Mouse (Mus musculus) stomach, embryonic 15.5 days (tissue): Measurements from ENCODE around the gene Map3k3. TPM values are rescaled to one million over a fixed set of nuclear protein-coding genes. Genes with fewer than 3 reads are reported as not detected.
A peak's percentile ranks its signal among the peaks of the same experiment; 100 is the strongest.
"Not testable (repeated sequence)": the region's sequence is repeated elsewhere in the genome, so short reads cannot be mapped to it uniquely, and the experiment has no call there.

Experiments used
- ATAC-seq: fragments of 200-750 bp; cut with Nextera tagmentation; 2 replicates; pipeline ENCODE4 v1.8.0; 2017; ENCODE audit warnings: low read depth, moderate number of reproducible peaks, moderate TSS enrichment; ENCODE audit not compliant: insufficient read depth, low FRiP score
- H3K27ac ChIP-seq: fragments of 300-500 bp; sonication (generic); 2 replicates; pipeline ENCODE4 v1.5.1; 2015; ENCODE audit warnings: mild to moderate bottlenecking, inconsistent platforms
- H3K27me3 ChIP-seq: fragments of 300-500 bp; sonication (generic); replicated peaks from 2 replicates; pipeline ENCODE4 v1.6.1; 2015; ENCODE audit warnings: inconsistent platforms
- H3K36me3 ChIP-seq: fragments of 300-500 bp; sonication (generic); 2 replicates; pipeline ENCODE4 v1.6.1; 2015; ENCODE audit warnings: inconsistent platforms
- H3K4me1 ChIP-seq: fragments of 300-500 bp; sonication (generic); 2 replicates; pipeline ENCODE4 v1.6.1; 2015; ENCODE audit warnings: inconsistent platforms
- H3K4me2 ChIP-seq: fragments of 300-500 bp; sonication (generic); 2 replicates; pipeline ENCODE4 v1.6.1; 2015; ENCODE audit warnings: mild to moderate bottlenecking, inconsistent platforms
- H3K4me3 ChIP-seq: fragments of 300-500 bp; sonication (generic); replicated peaks from 2 replicates; pipeline ENCODE4 v1.5.1; 2015; ENCODE audit warnings: inconsistent platforms
- H3K9ac ChIP-seq: fragments of 300-500 bp; sonication (generic); 2 replicates; pipeline ENCODE4 v1.6.1; 2015; ENCODE audit warnings: inconsistent platforms
- H3K9me3 ChIP-seq: fragments of 300-500 bp; sonication (generic); 2 replicates; pipeline ENCODE4 v1.6.1; 2016; ENCODE audit warnings: inconsistent platforms
- WGBS: fragments of 180-500 bp; shearing (Covaris S2); methylation state at CpG from one replicate; pipeline ENCODE4 v1.1.7; 2015; 5-methylcytosine and 5-hydroxymethylcytosine counted together
- polyA plus RNA-seq: library from polyadenylated mRNA; unstranded; fragments of >200 nt; fragmentation: Nextera tagmentation; extraction: Ambion mirVana; gene quantifications from 2 replicates; pipeline ENCODE4 v1.2.1, GENCODE M21; 2015

Map3k3 gene
- polyA plus RNA-seq, 1 experiment from 2014 or later = 19.5 TPM

- Histone ChIP-seq H3K4me3 (no peak overlapping the region), H3K9ac (no peak overlapping the region), H3K4me1 (no peaks in the 10 kb centered on the region), H3K27ac (no peak overlapping the region), H3K36me3 (peaks cover 53% of the 10 kb centered on the region), H3K9me3 (no peaks in the 10 kb centered on the region), H3K27me3 (no peaks in the 10 kb centered on the region), H3K4me2 (no peak overlapping the region)
- WGBS = 86% methylated on average over 8 of the region's 8 CpGs
- ATAC-seq = no peak; the same call in 1 of the 2 replicates
These were observed 27.5 kb upstream of the Map3k3 start for GRCm38 (mm10) chr11:106056819-106057491.

- Histone ChIP-seq H3K9ac (no peak overlapping the region), H3K27ac (no peak overlapping the region), H3K4me2 (no peak overlapping the region), H3K36me3 (peaks cover 44% of the 10 kb centered on the region), H3K27me3 (no peaks in the 10 kb centered on the region), H3K9me3 (no peaks in the 10 kb centered on the region), H3K4me1 (no peaks in the 10 kb centered on the region), H3K4me3 (no peak overlapping the region)
- WGBS = 80% methylated on average over 8 of the region's 8 CpGs
- ATAC-seq = no peak
These were observed 26.4 kb upstream of the Map3k3 start for GRCm38 (mm10) chr11:106058020-106058419.

GRCm38 (mm10) chr11:106060549-106060948 lies 23.9 kb upstream of the Map3k3 start:
- H3K9ac ChIP-seq = no peak overlapping the region
- H3K27me3 ChIP-seq = no peaks in the 10 kb centered on the region
- no peak for ATAC-seq
- H3K9me3 ChIP-seq = no peaks in the 10 kb centered on the region
- no peak overlapping the region for H3K4me3 ChIP-seq
- H3K27ac ChIP-seq = no peak overlapping the region
- peaks cover 32% of the 10 kb centered on the region for H3K36me3 ChIP-seq
- H3K4me1 ChIP-seq = no peaks in the 10 kb centered on the region
- WGBS = 85% methylated on average over 1 of the region's 1 CpGs
- H3K4me2 ChIP-seq = no peak overlapping the region

- H3K36me3 ChIP-seq = peaks cover 26% of the 10 kb centered on the region
- no peak overlapping the region for H3K4me2 ChIP-seq
- no peaks in the 10 kb centered on the region for H3K27me3 ChIP-seq
- H3K9ac ChIP-seq = no peak overlapping the region
- H3K27ac ChIP-seq = no peak overlapping the region
- H3K9me3 ChIP-seq = no peaks in the 10 kb centered on the region
- ATAC-seq = no peak
- WGBS = 82% methylated on average over 1 of the region's 1 CpGs
- no peaks in the 10 kb centered on the region for H3K4me1 ChIP-seq
- no peak overlapping the region for H3K4me3 ChIP-seq
These were observed 23.1 kb upstream of the Map3k3 start for GRCm38 (mm10) chr11:106061311-106061710.

- Histone ChIP-seq H3K4me1 (peaks cover 7% of the 10 kb centered on the region; the same call in 1 of the 2 replicates), H3K27me3 (no peaks in the 10 kb centered on the region), H3K4me3 (no peak overlapping the region), H3K9ac (no peak overlapping the region), H3K27ac (no peak overlapping the region), H3K36me3 (peaks cover 4% of the 10 kb centered on the region), H3K9me3 (no peaks in the 10 kb centered on the region), H3K4me2 (no peak overlapping the region)
- WGBS = 81% methylated on average over 5 of the region's 5 CpGs
- no peak for ATAC-seq
These were observed 20.7 kb upstream of the Map3k3 start for GRCm38 (mm10) chr11:106063756-106064155.

GRCm38 (mm10) chr11:106065073-106065922 lies 19.1 kb upstream of the Map3k3 start:
- Histone ChIP-seq H3K27ac (peak overlapping the region; percentile 93; the same call in 1 of the 2 replicates), H3K4me2 (peak overlapping the region; percentile 83), H3K36me3 (peaks cover 6% of the 10 kb centered on the region; the same call in 1 of the 2 replicates), H3K9ac (no peak overlapping the region), H3K4me1 (peaks cover 7% of the 10 kb centered on the region; the same call in 1 of the 2 replicates), H3K4me3 (peak overlapping the region; percentile 85), H3K27me3 (no peaks in the 10 kb centered on the region), H3K9me3 (no peaks in the 10 kb centered on the region)
- no peak for ATAC-seq
- WGBS = 35% methylated on average over 18 of the region's 18 CpGs

- Histone ChIP-seq H3K9me3 (no peaks in the 10 kb centered on the region), H3K4me2 (peak within 1 kb of the TSS; percentile 83), H3K4me3 (peak within 1 kb of the TSS; percentile 85), H3K9ac (peak within 1 kb of the TSS; percentile 90), H3K27ac (peak within 1 kb of the TSS; percentile 93), H3K4me1 (peaks cover 7% of the 10 kb centered on the region; the same call in 1 of the 2 replicates), H3K36me3 (peaks cover 6% of the 10 kb centered on the region; the same call in 1 of the 2 replicates), H3K27me3 (no peaks in the 10 kb centered on the region)
- WGBS = under 1% methylated on average over 49 of the region's 49 CpGs
- ATAC-seq = peak; percentile 97
These were observed 18.4 kb upstream of the Map3k3 start, which contains the start of gene Taco1 for GRCm38 (mm10) chr11:106065923-106066571. Gene Taco1, plus strand, starts transcription at chr11:106066061.

- H3K27ac ChIP-seq = peak overlapping the region; percentile 93
- peak overlapping the region; percentile 83 for H3K4me2 ChIP-seq
- H3K27me3 ChIP-seq, H3K36me3 ChIP-seq, H3K4me1 ChIP-seq, H3K9me3 ChIP-seq, ATAC-seq: not testable (repeated sequence)
- peak overlapping the region; percentile 85 for H3K4me3 ChIP-seq
- peak overlapping the region; percentile 90; the same call in 1 of the 2 replicates for H3K9ac ChIP-seq
- WGBS = 10% methylated on average over 23 of the region's 23 CpGs
These were observed 17.8 kb upstream of the Map3k3 start for GRCm38 (mm10) chr11:106066616-106067015.

GRCm38 (mm10) chr11:106073774-106074173 lies 10.6 kb upstream of the Map3k3 start:
- ATAC-seq = no peak
- 83% methylated on average over 3 of the region's 3 CpGs for WGBS
- H3K4me3 ChIP-seq = no peak overlapping the region
- H3K27ac ChIP-seq = no peak overlapping the region
- H3K4me1 ChIP-seq = no peaks in the 10 kb centered on the region
- no peaks in the 10 kb centered on the region for H3K27me3 ChIP-seq
- H3K9me3 ChIP-seq = no peaks in the 10 kb centered on the region
- no peak overlapping the region for H3K4me2 ChIP-seq
- H3K9ac ChIP-seq = no peak overlapping the region
- peaks cover 17% of the 10 kb centered on the region for H3K36me3 ChIP-seq

- H3K27ac ChIP-seq = no peak overlapping the region
- no peaks in the 10 kb centered on the region for H3K4me1 ChIP-seq
- ATAC-seq = no peak
- 2% methylated on average over 4 of the region's 4 CpGs for WGBS
- H3K4me3 ChIP-seq = no peak overlapping the region
- H3K27me3 ChIP-seq = no peaks in the 10 kb centered on the region
- no peaks in the 10 kb centered on the region for H3K9me3 ChIP-seq
- H3K9ac ChIP-seq = no peak overlapping the region
- H3K4me2 ChIP-seq = no peak overlapping the region
- peaks cover 11% of the 10 kb centered on the region; the same call in 1 of the 2 replicates for H3K36me3 ChIP-seq
These were observed 8.1 kb upstream of the Map3k3 start for GRCm38 (mm10) chr11:106076321-106076720.

GRCm38 (mm10) chr11:106084911-106085561 lies 623 bp downstream of the Map3k3 start:
- Histone ChIP-seq H3K36me3 (no peaks in the 10 kb centered on the region), H3K4me3 (peak overlapping the region; percentile 99), H3K4me1 (peaks cover 6% of the 10 kb centered on the region), H3K27ac (peak overlapping the region; percentile 97), H3K9ac (peak overlapping the region; percentile 87), H3K4me2 (peak overlapping the region; percentile 57), H3K9me3 (no peaks in the 10 kb centered on the region), H3K27me3 (no peaks in the 10 kb centered on the region)
- ATAC-seq = peak; percentile 54
- WGBS = under 1% methylated on average over 54 of the region's 61 CpGs
